Mouse (Mus musculus) neural tube, embryonic 12.5 days (tissue): ENCODE measurements around the gene Dock9. TPM values are rescaled to one million over a fixed set of nuclear protein-coding genes. Genes with fewer than 3 reads are reported as not detected.
A peak's percentile ranks its signal among the peaks of the same experiment; 100 is the strongest.

Source experiments
- ATAC-seq: fragments of 200-750 bp; cut with Nextera tagmentation; 2 replicates; pipeline ENCODE4 v1.8.0; 2017; ENCODE audit warnings: low read depth, mild to moderate bottlenecking, moderate TSS enrichment, moderate library complexity; ENCODE audit not compliant: low FRiP score
- H3K27ac ChIP-seq: fragments of 300-500 bp; sonication (generic); 2 replicates; pipeline ENCODE4 v1.5.1; 2016
- H3K27me3 ChIP-seq: fragments of 300-500 bp; sonication (generic); replicated peaks from 2 replicates; pipeline ENCODE4 v1.6.1; 2016; ENCODE audit warnings: mild to moderate bottlenecking
- H3K36me3 ChIP-seq: fragments of 300-500 bp; sonication (generic); 2 replicates; pipeline ENCODE4 v1.6.1; 2016; ENCODE audit warnings: mild to moderate bottlenecking
- H3K4me1 ChIP-seq: fragments of 300-500 bp; sonication (generic); 2 replicates; pipeline ENCODE4 v1.6.1; 2016
- H3K4me2 ChIP-seq: fragments of 300-500 bp; sonication (generic); replicated peaks from 2 replicates; pipeline ENCODE4 v1.6.1; 2016; ENCODE audit warnings: mild to moderate bottlenecking
- H3K4me3 ChIP-seq: fragments of 300-500 bp; sonication (generic); 2 replicates; pipeline ENCODE4 v1.5.1; 2016
- H3K9ac ChIP-seq: fragments of 300-500 bp; sonication (generic); 2 replicates; pipeline ENCODE4 v1.6.1; 2016; ENCODE audit warnings: mild to moderate bottlenecking
- H3K9me3 ChIP-seq: fragments of 300-500 bp; sonication (generic); 2 replicates; pipeline ENCODE4 v1.6.1; 2016; ENCODE audit warnings: mild to moderate bottlenecking
- WGBS: fragments of 180-500 bp; shearing (Covaris S2); methylation state at CpG from one replicate; pipeline ENCODE4 v1.1.7; 2016; 5-methylcytosine and 5-hydroxymethylcytosine counted together
- polyA plus RNA-seq: library from polyadenylated mRNA; unstranded; fragments of >200 nt; fragmentation: Nextera tagmentation; extraction: Ambion mirVana; gene quantifications from 2 replicates; pipeline ENCODE4 v1.2.1, GENCODE M21; 2016

Dock9 gene
- polyA plus RNA-seq, 1 experiment from 2014 or later = 4.6 TPM

DNA sequence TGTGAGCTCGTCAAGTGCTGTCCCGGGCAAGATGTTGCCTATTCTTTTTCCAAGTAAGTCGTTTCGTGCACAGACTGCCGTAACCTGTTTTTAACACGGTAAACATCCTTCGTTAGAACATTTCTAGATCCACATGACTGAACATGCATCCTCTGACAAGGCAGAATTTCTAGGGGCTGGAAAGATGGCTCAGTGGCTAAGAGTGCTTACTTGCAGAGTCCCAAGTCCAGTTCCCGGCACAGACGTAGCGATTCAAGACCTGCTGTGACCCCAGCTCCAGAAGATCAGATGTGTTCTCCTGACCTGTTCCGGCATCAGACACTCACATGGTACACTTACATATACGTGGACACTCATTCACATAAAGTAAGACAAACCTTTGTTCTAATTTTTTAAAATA is 10.2 kb downstream of the Dock9 start:
- Histone ChIP-seq H3K27ac (no peak overlapping the region), H3K9me3 (no peaks in the 10 kb centered on the region), H3K27me3 (no peaks in the 10 kb centered on the region), H3K4me1 (no peaks in the 10 kb centered on the region), H3K4me3 (no peak overlapping the region), H3K36me3 (no peaks in the 10 kb centered on the region), H3K9ac (no peak overlapping the region), H3K4me2 (no peak overlapping the region)
- no peak for ATAC-seq
- 93% methylated on average over 12 of the region's 12 CpGs for WGBS

DNA sequence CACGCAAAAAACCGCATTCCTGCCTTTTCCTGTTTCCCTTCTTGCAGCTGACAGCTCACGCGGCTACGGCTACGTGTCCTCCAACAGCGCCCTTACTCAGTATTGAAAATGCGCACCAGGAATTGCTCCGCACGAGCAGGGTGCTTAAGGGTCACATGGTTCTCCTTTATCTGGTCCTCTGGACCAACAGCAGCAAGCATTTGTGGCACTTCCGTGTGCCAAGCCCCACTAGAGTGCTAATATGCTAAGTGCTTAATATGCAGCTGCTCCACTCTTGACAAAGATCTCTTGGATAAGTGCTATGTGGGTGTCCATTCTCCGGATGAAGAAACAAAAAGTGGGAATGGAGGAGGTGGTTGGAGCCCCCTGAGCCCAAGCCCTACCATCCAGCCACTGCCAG is 10.7 kb downstream of the Dock9 start:
- Histone ChIP-seq H3K9ac (no peak overlapping the region), H3K27ac (no peak overlapping the region), H3K4me1 (no peaks in the 10 kb centered on the region), H3K9me3 (no peaks in the 10 kb centered on the region), H3K4me2 (no peak overlapping the region), H3K36me3 (no peaks in the 10 kb centered on the region), H3K4me3 (no peak overlapping the region), H3K27me3 (no peaks in the 10 kb centered on the region)
- ATAC-seq = no peak
- WGBS = 87% methylated on average over 12 of the region's 12 CpGs

DNA sequence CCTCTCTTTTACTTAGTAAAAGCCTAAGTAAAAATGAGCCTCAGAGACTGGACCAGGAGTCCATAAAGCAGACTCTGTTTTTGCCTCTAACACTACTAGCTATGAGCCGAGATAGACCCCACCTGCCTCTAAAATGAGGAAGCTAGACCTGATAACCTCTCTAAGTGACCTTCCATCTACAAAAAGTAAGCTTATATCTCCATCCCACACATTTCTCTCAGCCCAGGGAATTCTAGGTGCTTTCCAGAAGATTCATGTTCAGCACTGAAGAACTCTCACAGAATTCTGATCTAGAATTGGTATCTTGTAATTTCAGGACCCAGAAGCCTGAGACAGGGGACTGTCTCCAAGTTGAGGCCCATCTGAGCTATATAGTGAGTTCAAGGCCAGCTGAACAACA is 12.2 kb downstream of the Dock9 start:
- H3K36me3 ChIP-seq = no peaks in the 10 kb centered on the region
- no peaks in the 10 kb centered on the region for H3K9me3 ChIP-seq
- ATAC-seq = no peak
- no peak overlapping the region for H3K9ac ChIP-seq
- H3K4me2 ChIP-seq = no peak overlapping the region
- H3K27ac ChIP-seq = no peak overlapping the region
- no peak overlapping the region for H3K4me3 ChIP-seq
- no peaks in the 10 kb centered on the region for H3K27me3 ChIP-seq
- peaks cover 3% of the 10 kb centered on the region; the same call in 1 of the 2 replicates for H3K4me1 ChIP-seq
- WGBS = 84% methylated on average over 1 of the region's 1 CpGs

DNA sequence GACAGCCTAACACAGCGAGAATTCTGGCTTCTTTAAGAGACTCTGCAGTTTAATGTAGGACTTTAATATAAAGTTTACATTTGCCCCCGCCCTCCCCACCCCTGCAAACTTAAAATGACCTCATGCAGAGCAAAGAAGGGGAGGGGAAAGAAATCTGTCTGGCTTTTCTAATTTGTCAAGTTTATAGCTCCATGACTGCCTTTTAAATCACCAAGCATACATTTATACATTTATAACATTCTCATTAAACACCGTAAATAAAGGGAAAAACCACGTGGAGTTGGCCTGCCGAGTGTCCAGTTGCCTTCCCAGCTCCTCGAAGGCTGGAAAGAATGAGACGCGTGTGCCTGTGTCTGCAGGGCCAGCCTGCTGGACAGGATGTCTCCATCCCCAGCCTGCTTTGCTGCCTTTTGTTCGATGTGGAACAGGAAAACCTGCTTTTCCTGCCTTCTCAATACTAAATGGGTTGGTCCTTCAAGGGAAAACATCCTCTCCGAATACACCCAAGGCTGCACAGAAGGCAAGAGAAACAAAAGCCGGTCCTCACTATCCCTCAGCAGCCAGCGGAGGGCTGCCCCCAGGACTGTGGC is 16.6 kb downstream of the Dock9 start:
- Histone ChIP-seq H3K4me3 (no peak overlapping the region), H3K36me3 (no peaks in the 10 kb centered on the region), H3K9me3 (no peaks in the 10 kb centered on the region), H3K27me3 (no peaks in the 10 kb centered on the region), H3K9ac (0 out of 2 replicates have a peak overlapping the region, but pooled peaks have one; percentile 27), H3K27ac (no peak overlapping the region), H3K4me1 (peaks cover 3% of the 10 kb centered on the region; the same call in 1 of the 2 replicates), H3K4me2 (no peak overlapping the region)
- 53% methylated on average over 12 of the region's 12 CpGs for WGBS
- no peak for ATAC-seq

DNA sequence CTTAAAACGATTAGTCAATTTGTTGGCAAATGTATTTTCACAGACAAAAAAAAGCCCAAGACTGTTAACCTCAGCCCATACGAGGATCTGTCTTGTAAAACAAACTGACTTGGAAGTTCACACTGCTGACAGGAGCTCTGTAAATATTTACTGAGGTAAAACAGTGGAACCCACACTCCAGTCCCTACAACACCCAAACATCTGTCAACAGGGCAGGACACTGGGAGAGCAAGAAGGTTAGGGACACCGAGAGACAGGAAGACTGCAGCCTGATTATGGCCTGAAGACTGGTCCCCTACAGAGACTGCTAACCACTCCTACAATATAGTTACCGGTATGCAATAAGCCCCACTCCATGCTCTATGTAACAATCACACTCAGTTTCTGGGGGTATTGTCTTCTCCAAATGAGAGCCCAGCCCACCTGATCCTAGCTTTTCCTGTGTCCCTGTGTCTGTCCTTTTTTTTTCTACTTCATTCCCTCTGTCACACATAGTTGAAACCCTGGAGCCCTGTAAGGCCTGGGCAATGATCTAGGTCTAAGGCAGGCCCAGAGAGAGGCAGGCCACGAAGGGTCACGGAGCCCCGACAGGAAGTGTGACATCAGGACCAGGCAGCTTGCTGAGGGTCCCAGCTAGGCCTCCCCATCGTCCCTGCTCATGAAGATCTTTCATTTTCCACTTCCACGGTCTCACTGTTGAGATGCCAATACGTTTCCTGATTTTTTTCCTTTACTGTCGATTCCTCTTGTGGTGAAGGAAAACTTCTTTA is 17.3 kb downstream of the Dock9 start:
- H3K27me3 ChIP-seq = no peaks in the 10 kb centered on the region
- H3K4me1 ChIP-seq = peaks cover 3% of the 10 kb centered on the region; the same call in 1 of the 2 replicates
- H3K4me2 ChIP-seq = no peak overlapping the region
- H3K36me3 ChIP-seq = no peaks in the 10 kb centered on the region
- no peak for ATAC-seq
- no peak overlapping the region for H3K4me3 ChIP-seq
- H3K27ac ChIP-seq = no peak overlapping the region
- H3K9ac ChIP-seq = no peak overlapping the region
- WGBS = 66% methylated on average over 11 of the region's 11 CpGs
- no peaks in the 10 kb centered on the region for H3K9me3 ChIP-seq

DNA sequence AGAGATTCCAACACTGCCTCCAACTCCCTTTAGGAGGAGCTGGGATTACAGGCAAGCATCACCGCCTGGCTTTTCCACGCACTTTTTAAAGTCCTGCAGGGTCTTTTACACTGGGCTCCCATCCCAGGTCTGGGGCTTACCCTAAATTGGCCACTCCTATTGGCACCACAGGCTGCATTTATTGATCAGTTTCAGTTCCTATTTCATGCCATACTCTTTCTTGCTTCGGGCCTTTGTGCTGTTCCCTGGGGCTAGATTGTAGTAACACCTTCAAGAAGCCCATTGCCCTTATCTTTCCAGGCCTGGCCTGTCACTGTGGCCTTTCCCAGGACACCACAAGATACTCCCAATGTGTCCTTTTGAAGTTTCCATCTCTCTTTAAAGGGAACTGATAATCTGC is 18.0 kb downstream of the Dock9 start:
- 88% methylated on average over 3 of the region's 3 CpGs for WGBS
- H3K4me2 ChIP-seq = no peak overlapping the region
- no peak for ATAC-seq
- H3K27me3 ChIP-seq = no peaks in the 10 kb centered on the region
- H3K9ac ChIP-seq = no peak overlapping the region
- H3K4me3 ChIP-seq = no peak overlapping the region
- no peaks in the 10 kb centered on the region for H3K9me3 ChIP-seq
- no peak overlapping the region for H3K27ac ChIP-seq
- H3K36me3 ChIP-seq = no peaks in the 10 kb centered on the region
- peaks cover 3% of the 10 kb centered on the region; the same call in 1 of the 2 replicates for H3K4me1 ChIP-seq

DNA sequence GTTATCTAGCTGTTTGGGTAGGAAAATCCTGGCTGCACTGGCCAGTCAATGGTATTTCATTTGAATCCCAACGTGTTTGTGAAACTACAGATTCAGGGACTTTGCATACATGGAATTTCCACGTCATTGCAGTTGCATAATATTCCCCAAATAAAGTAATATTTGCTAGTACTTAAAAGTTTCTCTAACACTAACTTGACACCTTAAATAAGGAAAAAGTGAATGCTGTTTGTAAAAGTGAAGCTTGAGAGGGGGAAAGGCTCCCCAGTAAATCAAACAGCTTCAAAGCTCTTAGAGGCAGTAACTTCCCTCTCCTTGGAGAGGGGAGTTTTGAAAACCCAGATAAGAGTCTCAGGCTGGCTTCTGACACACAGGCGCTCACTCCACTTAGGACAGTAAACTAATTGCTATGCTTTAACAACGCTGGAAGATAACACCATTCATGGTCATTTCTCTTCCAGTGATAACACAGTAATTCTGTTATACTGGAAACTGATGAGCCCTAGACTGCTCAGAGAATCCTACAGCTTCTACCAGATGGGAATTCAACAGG is 20.3 kb downstream of the Dock9 start:
- H3K9me3 ChIP-seq = no peaks in the 10 kb centered on the region
- H3K4me1 ChIP-seq = peaks cover 3% of the 10 kb centered on the region; the same call in 1 of the 2 replicates
- no peak overlapping the region for H3K4me2 ChIP-seq
- no peak overlapping the region for H3K27ac ChIP-seq
- H3K4me3 ChIP-seq = no peak overlapping the region
- H3K9ac ChIP-seq = no peak overlapping the region
- no peaks in the 10 kb centered on the region for H3K36me3 ChIP-seq
- no peak for ATAC-seq
- no peaks in the 10 kb centered on the region for H3K27me3 ChIP-seq
- 78% methylated on average over 4 of the region's 4 CpGs for WGBS

DNA sequence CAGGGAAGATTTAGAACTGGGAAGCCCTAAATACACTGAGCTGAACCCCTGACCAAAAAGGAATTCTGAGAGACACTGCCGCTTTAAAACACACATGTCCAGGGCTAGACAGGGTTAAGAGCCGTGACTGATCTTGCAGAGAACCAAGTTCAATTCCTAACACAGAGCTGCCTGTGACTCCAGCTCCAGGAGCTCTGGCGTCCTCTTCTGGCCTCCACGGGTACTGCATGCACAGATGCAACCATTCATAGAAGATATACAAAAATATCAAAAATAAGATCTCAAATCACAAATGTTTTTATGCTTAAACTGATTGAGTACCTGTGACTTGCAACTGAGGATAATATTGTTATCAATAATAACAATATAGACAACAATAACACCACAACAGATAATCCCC is 20.9 kb downstream of the Dock9 start:
- H3K4me3 ChIP-seq = no peak overlapping the region
- 90% methylated on average over 4 of the region's 4 CpGs for WGBS
- no peak overlapping the region for H3K4me2 ChIP-seq
- no peak for ATAC-seq
- H3K4me1 ChIP-seq = peaks cover 3% of the 10 kb centered on the region; the same call in 1 of the 2 replicates
- H3K27ac ChIP-seq = no peak overlapping the region
- H3K36me3 ChIP-seq = no peaks in the 10 kb centered on the region
- no peaks in the 10 kb centered on the region for H3K9me3 ChIP-seq
- no peak overlapping the region for H3K9ac ChIP-seq
- no peaks in the 10 kb centered on the region for H3K27me3 ChIP-seq

DNA sequence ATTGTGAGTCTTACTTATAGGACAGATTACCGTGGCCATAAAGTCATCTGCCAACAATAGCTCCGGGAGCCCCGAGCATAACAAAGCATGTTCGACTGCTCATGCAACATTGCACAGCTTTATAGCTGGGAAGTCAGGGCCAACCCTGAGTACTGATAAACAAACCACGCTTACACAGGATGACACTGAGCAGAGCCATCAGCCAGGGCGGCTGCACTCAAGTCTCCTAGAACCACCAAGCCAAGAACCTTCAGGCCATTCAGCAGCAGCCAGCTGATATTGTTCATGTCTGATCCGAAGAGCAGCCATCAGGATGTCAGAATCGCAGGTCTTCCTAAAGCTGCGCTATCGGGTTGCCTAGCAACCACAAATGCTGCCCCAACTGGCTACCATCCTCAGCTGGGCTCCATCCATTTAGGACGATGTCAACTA is 35.6 kb downstream of the Dock9 start:
- Histone ChIP-seq H3K4me1 (peaks cover 5% of the 10 kb centered on the region; the same call in 1 of the 2 replicates), H3K27me3 (no peaks in the 10 kb centered on the region), H3K4me2 (peak overlapping the region; percentile 19; the same call in 1 of the 2 replicates), H3K27ac (no peak overlapping the region), H3K4me3 (no peak overlapping the region), H3K9ac (no peak overlapping the region), H3K9me3 (no peaks in the 10 kb centered on the region), H3K36me3 (no peaks in the 10 kb centered on the region)
- WGBS = 20% methylated on average over 11 of the region's 11 CpGs
- ATAC-seq = peak; percentile 72

DNA sequence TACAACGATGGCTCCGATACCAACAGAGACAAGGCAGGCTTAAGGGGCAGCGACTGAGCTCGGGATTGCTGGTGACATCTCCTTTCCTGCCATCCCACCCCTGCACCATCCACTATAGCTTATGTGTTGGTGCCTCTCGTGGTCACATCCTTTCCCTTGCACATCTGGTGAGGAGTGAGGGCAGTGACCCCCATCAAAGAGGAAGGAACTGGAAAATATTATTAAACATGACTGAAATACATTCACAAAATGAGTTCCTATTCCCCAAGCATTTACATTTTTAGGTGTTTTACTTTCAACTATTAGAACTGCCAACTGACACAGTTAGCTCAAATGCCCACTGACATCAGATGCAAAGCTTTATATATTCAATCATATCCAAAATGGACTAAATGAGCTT is 37.2 kb downstream of the Dock9 start:
- Histone ChIP-seq H3K4me1 (peaks cover 5% of the 10 kb centered on the region; the same call in 1 of the 2 replicates), H3K9ac (no peak overlapping the region), H3K36me3 (no peaks in the 10 kb centered on the region), H3K27ac (no peak overlapping the region), H3K4me3 (no peak overlapping the region), H3K9me3 (no peaks in the 10 kb centered on the region), H3K4me2 (no peak overlapping the region), H3K27me3 (no peaks in the 10 kb centered on the region)
- ATAC-seq = no peak
- 85% methylated on average over 5 of the region's 5 CpGs for WGBS

DNA sequence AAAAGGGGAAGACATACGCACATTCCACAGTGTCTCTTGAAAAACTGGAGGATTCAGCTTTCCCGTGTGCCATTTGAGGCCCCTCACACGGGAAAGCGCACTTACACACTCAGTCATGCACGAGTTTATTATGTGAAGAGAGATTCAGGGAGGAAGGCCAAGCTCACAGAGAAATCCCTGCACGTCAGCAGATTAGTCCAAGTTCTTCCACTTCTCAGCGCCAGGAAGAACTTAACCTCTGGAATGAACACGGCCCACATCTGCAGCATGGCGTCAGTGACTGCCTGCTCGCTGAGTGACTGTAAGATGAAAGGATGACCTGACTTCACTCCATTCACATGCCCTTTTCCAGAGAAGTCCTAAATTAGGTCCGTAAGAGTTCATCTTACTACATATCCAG is 43.5 kb downstream of the Dock9 start:
- Histone ChIP-seq H3K9me3 (no peaks in the 10 kb centered on the region), H3K4me2 (no peak overlapping the region), H3K4me1 (no peaks in the 10 kb centered on the region), H3K9ac (no peak overlapping the region), H3K27ac (no peak overlapping the region), H3K36me3 (no peaks in the 10 kb centered on the region), H3K27me3 (no peaks in the 10 kb centered on the region), H3K4me3 (no peak overlapping the region)
- 70% methylated on average over 11 of the region's 11 CpGs for WGBS
- no peak for ATAC-seq

DNA sequence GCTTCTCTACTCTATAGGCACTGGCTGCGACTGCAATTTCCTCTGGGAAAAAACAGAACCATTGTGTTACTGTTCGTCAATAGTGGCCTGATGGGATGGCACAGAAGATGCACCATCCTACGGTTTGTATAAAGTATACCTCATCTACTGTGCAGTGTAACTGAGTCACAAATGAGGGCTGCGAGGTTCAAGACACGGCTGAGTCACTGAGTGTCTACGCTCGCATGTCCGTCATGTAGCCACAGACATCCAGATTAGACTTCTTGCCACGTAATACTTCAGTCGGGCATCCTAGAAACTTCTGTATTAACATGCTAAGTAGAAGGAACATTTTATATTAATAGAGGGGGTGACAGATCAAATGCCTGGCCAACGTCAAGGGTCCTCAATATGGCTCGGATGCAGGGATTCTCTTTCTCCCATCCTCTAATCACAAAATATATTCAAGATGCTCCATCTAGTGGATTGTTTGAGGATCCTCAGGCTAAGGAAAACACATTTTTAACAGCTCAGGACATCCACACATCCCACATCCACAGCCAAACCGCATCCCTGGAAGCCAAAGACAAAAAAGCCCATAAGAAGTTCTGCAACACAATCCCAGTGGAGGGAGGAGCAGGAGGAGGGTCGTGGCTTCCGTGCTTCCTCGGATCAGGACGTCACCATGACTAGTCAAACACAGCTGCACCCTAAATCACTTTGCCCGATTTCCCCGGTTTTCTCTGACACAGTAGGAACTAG is 44.8 kb downstream of the Dock9 start:
- H3K4me1 ChIP-seq = no peaks in the 10 kb centered on the region
- no peaks in the 10 kb centered on the region for H3K27me3 ChIP-seq
- H3K27ac ChIP-seq = no peak overlapping the region
- ATAC-seq = peak; percentile 37; the same call in 1 of the 2 replicates
- no peak overlapping the region for H3K4me3 ChIP-seq
- 59% methylated on average over 19 of the region's 19 CpGs for WGBS
- H3K9ac ChIP-seq = no peak overlapping the region
- H3K4me2 ChIP-seq = no peak overlapping the region
- H3K9me3 ChIP-seq = no peaks in the 10 kb centered on the region
- H3K36me3 ChIP-seq = no peaks in the 10 kb centered on the region
